Mouse (Mus musculus) embryo, embryonic 9.5 days (tissue): ENCODE results near the gene Lrrtm4.

Experiments used
- DNase-seq: peaks from one replicate; pipeline ENCODE4 v3.0.0-alpha.2; 2017; ENCODE audit errors: extremely low spot score

Lrrtm4 gene

DNA sequence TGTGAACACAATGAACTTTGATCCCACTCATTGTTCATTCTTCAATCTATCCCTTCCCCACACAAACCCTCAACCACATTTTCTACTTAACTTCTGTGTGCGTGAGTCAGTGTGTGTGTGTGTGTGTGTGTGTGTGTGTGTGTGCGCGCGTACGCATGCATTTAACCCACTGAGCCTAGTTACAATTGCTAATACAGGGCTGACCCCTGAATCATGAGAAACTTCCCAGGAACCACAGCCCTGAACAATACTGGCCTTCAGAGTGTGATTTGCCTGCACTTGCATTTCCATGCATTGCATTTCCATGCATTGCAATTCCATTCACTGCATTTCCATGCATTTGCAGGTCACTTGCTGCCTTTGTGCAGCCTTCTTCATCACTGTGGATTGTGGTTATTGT lies 701.8 kb downstream of the Lrrtm4 start:
- DNase-seq, result no peak

DNA sequence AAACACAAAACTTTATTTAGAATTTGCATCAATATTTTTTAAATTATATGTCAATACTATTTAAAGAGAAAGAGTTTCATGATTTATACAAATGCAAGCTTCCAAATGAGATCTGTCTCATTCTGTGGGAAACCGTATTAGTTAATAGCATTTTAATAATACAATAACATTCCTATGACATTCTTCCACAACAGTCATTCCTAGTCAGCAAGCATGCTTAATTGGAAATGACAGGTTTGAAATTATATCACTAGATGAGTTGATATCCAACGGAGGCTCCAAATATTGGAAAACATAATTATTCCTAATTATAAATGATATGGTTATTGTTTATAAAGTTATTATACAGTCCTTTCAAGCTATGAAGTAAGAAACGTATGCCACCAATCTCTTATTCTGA lies 714.7 kb downstream of the Lrrtm4 start:
- DNase-seq, result no peak

DNA sequence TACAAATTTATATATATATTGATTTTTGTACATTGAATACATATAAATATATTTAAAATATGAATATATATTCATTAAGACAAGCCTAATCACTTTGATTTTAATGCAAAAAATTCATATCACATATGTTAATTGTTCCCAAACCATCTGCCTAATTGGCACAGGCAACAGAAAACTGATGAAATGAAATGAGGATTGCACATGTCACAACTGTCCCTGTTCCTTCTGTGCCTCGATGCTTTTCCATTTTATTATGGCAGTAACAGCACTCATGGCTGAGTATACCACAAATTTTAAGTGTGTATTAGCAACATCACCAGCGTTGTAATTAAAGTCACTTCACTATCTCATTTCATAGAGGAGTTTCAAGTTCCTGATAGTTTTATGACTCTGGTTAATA lies 732.1 kb downstream of the Lrrtm4 start:
- DNase-seq, result no peak

DNA sequence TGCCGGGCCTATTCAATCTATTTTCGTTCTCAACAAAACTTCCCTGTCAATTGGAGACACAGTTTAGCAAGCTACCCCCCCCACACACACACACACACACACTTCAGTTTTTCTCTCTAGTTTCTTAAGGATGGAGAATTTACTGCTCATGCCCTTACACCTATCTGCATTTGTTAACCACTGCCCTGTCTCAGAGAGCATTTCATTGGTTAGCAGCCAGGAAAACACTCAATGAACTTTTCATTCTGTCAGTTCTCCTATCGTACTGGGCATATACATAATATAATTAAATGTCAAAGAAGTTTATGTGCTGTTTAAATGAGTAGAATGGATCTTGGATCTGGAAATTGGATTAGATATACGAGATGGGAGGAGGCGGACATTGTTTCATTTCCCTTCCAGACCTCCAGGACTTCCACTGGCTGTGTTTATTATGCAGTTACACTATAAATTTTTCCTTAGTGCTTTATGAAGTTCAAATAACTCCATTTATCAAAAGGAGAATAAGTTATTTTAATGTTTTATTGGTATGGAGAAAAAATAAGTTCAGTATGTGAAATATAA lies 742.0 kb downstream of the Lrrtm4 start:
- no peak for DNase-seq

DNA sequence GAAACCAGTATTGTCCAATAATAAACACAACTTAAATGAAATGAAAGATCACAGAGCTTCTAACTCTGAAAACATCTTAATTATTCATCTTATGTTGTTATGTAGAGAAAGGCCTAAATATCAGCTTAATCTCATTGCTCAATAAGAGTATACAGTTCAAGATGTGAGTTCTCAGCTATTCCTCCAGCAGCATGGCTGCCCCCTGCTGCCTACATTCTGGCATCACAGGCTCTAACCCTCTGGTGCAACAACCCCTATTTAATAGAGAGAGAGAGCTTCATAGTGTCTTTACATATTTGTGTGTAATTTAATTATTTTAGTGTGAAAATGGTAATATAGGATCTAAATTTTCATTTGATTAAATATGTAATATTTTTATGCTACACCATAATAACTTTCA lies 767.6 kb downstream of the Lrrtm4 start:
- DNase-seq, result peak; percentile 3

DNA sequence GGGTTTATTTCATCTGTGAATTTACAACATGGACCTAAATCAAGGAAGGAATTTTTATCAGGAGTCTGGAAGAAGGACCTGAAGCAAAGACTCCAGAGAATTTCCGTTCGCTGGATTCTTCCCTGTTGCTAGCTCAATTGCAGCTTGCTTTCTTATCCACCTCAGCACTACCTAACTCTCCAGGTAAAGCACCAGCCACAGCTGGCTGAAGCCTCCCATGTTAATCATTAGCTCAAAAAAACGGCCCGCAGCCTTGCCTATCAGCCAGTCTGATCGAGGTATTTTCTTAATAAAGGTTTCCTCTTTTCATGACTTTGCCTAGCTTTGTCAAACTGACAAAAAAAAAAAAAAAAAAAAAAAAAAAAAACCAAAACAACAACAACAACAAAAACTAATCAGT lies 805.1 kb downstream of the Lrrtm4 start:
- DNase-seq, result no peak

DNA sequence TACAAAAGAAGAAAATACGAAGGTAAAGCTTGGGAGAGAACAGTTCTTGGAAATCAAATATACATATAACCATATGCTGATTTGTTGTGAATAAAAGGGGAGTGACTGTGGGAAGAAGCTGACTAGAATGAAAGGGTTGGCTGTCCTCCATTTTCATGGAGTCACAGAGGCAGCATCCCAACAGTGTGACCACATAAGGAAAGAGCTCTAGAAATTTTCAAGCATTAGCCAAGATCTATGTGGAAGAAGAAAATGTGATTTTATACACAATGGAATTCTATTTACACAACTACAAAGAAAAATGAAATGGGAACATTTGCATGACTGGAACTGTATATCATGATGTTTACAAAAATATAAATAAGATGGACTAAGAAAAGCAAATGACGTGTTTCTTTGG lies 821.1 kb downstream of the Lrrtm4 start:
- DNase-seq, result no peak

DNA sequence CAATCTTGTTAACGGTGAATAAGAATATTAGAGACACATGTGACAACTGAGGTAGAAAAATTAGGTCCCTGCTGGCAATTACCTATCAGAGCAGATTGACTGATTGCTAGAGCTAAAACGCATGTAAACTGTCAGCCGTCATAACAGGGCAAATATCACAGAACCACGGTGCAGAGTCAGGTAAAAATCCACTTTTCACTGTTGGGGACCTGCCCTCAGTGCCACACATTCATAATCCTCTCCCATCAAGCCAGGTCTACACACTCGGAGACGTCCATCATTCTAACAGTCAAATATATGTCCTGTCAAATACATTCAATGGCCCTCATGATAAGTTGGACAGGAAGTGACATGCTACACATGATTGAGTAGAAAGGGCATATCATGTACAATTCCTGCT lies 826.6 kb downstream of the Lrrtm4 start:
- DNase-seq, result no peak

DNA sequence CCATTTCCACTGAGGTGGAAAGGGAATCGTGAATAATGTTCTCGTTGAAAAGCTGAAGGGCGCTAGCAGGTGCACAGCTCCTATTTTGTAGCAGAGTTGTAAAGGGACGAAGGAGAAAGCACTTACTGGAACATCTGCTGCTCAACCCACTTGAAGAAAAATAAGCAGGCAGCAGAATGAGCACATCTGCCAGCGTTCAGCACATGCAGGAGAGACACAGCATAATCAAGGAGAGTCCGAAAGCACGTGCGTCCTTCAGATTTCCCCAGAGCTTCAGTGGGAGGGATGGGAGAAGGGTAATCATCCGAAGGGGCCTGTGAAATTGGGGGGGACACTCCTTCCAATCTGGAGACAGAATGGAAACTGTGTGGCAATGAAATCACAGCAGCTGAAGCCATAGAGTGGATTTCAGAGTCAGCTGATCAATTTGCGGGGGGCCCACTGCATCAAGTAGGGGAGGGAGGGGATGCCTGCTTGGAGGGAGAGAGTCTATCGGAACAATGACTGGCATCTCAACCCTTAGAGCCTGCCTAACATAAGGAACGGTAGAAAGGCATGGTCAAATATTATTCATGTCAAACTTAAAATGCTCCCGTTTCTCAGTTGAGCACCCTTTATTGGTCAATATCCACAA lies 838.4 kb downstream of the Lrrtm4 start:
- DNase-seq, result no peak
